In genomic region chr15:5302403-5302802, GRCm38 (mm10) we compare ENCODE assay signal across 21 mouse cellular contexts. TPM values are rescaled to one million over a fixed set of nuclear protein-coding genes. Genes with fewer than 3 reads are reported as not detected.
DNase-seq lines count a peak whose midpoint lies in the region; ATAC-seq and TF ChIP-seq lines count a peak whose summit lies in the region.
"Had no signal": no experiment of that assay in that cellular context is flagged by ENCODE, and none has a peak within 500 bp of the region (broad histone marks: within the 10 kb centered on the region; RNA-seq: fewer than 3 reads in every experiment).

No protein-coding gene starts in this region.

- no peak overlapping the region for H3K27ac ChIP-seq in layer of hippocampus, adult 2 months
- H3K27ac ChIP-seq: forebrain, embryonic 12.5 days; hindbrain, embryonic 14.5 days; left cerebral cortex, adult 2 months; liver, embryonic 14.5 days; macrophage; midbrain, embryonic 15.5 days had no signal

- H3K4me3 ChIP-seq in layer of hippocampus, adult 2 months, result no peak overlapping the region
- H3K4me3 ChIP-seq: forebrain, embryonic 12.5 days; left cerebral cortex, adult 2 months; midbrain, embryonic 15.5 days had no signal

- peak; percentile 10 for DNase-seq in layer of hippocampus, adult 11-12 months (ENCODE audit: low spot score)
- no peak for DNase-seq in layer of hippocampus, adult 2 months (ENCODE audit: low spot score in 2 of 2)
- DNase-seq in B cell, adult 2 months, result peak; percentile 61 to 62
- peak; percentile 23 for DNase-seq in c-Kit-positive CD71-negative TER-119-negative erythroid progenitor cells, embryonic 14.5 days (ENCODE audit: low read depth)
- no peak for DNase-seq in T-cell, adult 2 months (ENCODE audit: low spot score)
- DNase-seq: cerebellum, postnatal 14 days; heart, postnatal 14 days; kidney, postnatal 10 days; right cerebral cortex, postnatal 14 days; thymus, postnatal 4 days had no signal

- no peak for TF ChIP-seq CTCF in layer of hippocampus, adult 2 months (conservative IDR thresholded peaks at IDR 0.05)

- ATAC-seq in monocyte, adult 5-6 weeks (replicated peaks; ENCODE audit: insufficient number of reproducible peaks, low FRiP score, low TSS enrichment, poor library complexity, severe bottlenecking), result peak; percentile 91
- no peak for ATAC-seq in frontal cortex, adult (ENCODE audit: low TSS enrichment)
- no peak for ATAC-seq in activated CD4-positive, CD25-positive, alpha-beta regulatory T cell, adult 4 months
- ATAC-seq: CD4-positive, CD25-positive, alpha-beta regulatory T cell, adult 4 months; intestine, embryonic 16.5 days; midbrain, embryonic 15.5 days had no signal

RNA-seq across cellular contexts. Expression of gene Ptger4, which starts 58.4 kb away (rescaled TPM):
- 1 to 10 TPM in 1 of 2 experiments, under 1 TPM in 1; 0.82 to 1.1 TPM for total RNA-seq in layer of hippocampus, adult 2 months (2021)
- total RNA-seq in monocyte, adult 5-6 weeks (2017), result 24.1 to 40.3 TPM (median 24.5 TPM) in 3 replicates
- 10 to 100 TPM; 33.9 to 36.7 TPM for polyA plus RNA-seq in activated CD4-positive, CD25-positive, alpha-beta regulatory T cell, adult 4 months (2017; shearing (Covaris generic))

Comparison
In these comparisons a context has a peak if more than half of its experiments do, and no peak if none do; other contexts are left out.
1. DNase-seq: peak in layer of hippocampus, adult 11-12 months (single experiment), B cell, adult 2 months (2 of 2) and c-Kit-positive CD71-negative TER-119-negative erythroid progenitor cells, embryonic 14.5 days (single experiment); none in layer of hippocampus, adult 2 months (0 of 2) and T-cell, adult 2 months (single experiment).
2. RNA of gene Ptger4, which starts 58.4 kb away (total RNA-seq): 24.1 to 40.3 TPM in monocyte, adult 5-6 weeks; 0.82 to 1.1 TPM in layer of hippocampus, adult 2 months; every median in the first group is over 10 times any median in the second.